Mouse (Mus musculus) left cerebral cortex, adult 2 months (tissue): ENCODE data around the gene Spire2. TPM values are rescaled to one million over a fixed set of nuclear protein-coding genes. Genes with fewer than 3 reads are reported as not detected.
"Not testable (repeated sequence)": the region's sequence is repeated elsewhere in the genome, so short reads cannot be mapped to it uniquely, and the experiment has no call there.

ENCODE experiments used
- DNase-seq, 2 experiments: peaks; one replicate each; pipeline ENCODE4 v3.0.0; 2021 to 2022; ENCODE audit warnings: low spot score in 2 of 2, mixed read lengths in 1 of 2; ENCODE audit errors: extremely low spot score in 1 of 2
- H3K27ac ChIP-seq: fragments of 200-600 bp; 2 replicates; pipeline ENCODE4 v1.8.1; 2022
- H3K4me3 ChIP-seq: fragments of 200-600 bp; 2 replicates; pipeline ENCODE4 v1.8.1; 2022
- CTCF ChIP-seq: fragments of 200-600 bp; IDR thresholded peaks from 2 replicates; pipeline ENCODE4 v1.8.1; 2022; ENCODE audit warnings: antibody characterized with exemption, mild to moderate bottlenecking, moderate library complexity
- intact Hi-C: fragments of 180-260 bp; cut with DNase I; formaldehyde crosslinking; loops from one replicate; pipeline ENCODE4 v1.15.1; 2025
- long read RNA-seq, 2 experiments: library from polyadenylated mRNA; stranded (forward); transcript quantifications; one replicate each; pipeline ENCODE4 v2.0.0; 2021; ENCODE audit warnings: borderline mapping rate in 2 of 2
- total RNA-seq, 2 experiments: library from RNA; stranded (reverse); gene quantifications; 2 replicates each; pipeline ENCODE4 v1.2.3; 2021

Gene Spire2
- total RNA-seq = 10 to 100 TPM; 14.1 to 19.5 TPM
- long read RNA-seq, experiment 1, transcript Spire2-201 (15 exons, 2,330 nt) = major isoform, 25 of 31 reads
- long read RNA-seq, experiment 1, partial matches to known transcripts = 2 of 31 reads
- long read RNA-seq, experiment 1, other reads (novel, unspliced or antisense) = 4 of 31 reads
- long read RNA-seq, experiment 2, transcript Spire2-201 (15 exons, 2,330 nt) = major isoform, 18 of 27 reads
- long read RNA-seq, experiment 2, partial matches to known transcripts = 2 of 27 reads
- long read RNA-seq, experiment 2, other reads (novel, unspliced or antisense) = 7 of 27 reads

DNA sequence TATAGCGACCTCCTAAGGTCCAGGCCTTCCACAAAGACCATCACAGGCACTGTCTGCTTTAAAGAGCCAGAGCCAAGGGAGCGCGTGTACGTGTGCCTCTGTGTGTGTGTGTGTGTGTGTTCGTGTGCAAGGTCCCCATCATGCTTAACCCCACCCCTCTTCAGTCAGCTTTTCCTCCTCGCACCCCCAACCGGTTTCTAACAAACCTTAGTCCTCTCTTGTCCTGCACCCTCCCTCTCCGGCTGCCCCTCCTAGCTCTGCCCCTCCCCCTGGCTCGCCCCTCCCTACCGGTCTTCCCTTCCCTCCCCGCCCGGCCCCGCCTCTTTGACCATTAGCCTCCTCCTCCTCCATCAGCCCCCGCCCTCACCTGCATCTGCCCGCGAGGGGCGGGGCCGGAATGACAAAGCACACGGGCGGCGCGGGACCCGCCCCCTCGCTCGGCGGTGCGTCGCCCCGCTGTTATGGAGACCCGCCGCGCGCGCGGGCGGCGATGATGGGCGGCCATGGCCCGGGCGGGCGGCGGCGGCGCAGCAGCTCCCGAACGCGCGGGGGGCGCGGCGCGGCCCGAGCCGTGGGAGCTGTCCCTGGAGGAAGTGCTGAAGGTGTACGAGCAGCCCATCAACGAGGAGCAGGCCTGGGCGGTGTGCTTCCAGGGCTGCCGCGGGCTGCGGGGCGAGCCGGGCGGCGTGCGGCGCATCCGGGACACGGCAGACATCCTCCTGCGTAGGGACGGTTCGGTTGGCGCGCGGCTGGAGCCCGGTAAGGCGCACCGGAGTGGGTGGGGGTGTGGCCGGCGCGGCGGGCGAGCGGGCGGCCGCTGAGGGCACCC is at the start of gene Spire2:
TSS of gene Spire2 (plus strand) at position 452 of the 829 bp plus-strand sequence.
- H3K4me3 ChIP-seq = peak within 1 kb of the TSS; percentile 61
- intact Hi-C loops = loop anchor here (1.0 kb wide), 1 partner anchor 42 kb away; no protein-coding TSS in a partner anchor
- DNase-seq = peak; percentile 65 to 73
- peak within 1 kb of the TSS; percentile 89 for H3K27ac ChIP-seq
- no peak for TF ChIP-seq CTCF

DNA sequence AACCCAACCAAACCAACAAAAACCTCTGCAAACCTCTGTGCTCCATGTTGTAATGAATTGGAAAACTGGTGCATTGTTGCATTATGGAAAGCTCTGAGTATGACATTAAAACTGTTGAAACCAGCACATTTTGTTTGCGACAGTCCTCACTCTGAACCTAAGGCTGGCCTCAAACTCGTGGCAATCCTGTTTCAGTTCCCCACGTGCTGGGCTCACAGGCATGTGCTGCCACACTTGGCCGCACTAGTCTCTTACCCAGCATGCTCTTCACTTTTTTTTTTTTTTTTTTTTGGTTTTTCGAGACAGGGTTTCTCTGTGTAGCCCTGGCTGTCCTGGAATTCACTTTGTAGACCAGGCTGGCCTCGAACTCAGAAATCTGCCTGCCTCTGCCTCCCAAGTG is 49.5 kb upstream of the Spire2 start:
- DNase-seq, intact Hi-C loops, H3K27ac ChIP-seq, H3K4me3 ChIP-seq: not testable (repeated sequence)

DNA sequence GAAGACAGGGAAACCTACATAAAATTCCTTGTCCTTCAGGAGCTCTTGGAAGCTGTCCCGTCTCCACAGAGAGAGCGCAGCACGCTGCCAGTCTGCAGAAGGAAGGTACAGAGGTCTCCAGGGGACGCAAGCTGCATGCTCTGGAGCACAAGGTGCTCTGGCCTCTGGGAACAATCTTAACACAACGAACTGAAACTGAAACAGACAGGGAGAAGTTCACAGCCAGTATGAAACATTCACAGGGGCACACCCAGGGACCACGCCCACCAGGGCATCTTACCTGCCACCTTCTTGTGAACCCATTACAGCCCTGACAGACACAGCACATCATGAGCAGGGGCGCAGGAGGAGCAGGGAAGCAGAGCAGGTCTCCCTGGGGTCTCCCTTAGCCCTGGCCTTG is 48.5 kb upstream of the Spire2 start:
- no peak for TF ChIP-seq CTCF
- intact Hi-C loops = no loop called here
- Histone ChIP-seq H3K27ac (no peak overlapping the region), H3K4me3 (no peak overlapping the region)
- no peak for DNase-seq

DNA sequence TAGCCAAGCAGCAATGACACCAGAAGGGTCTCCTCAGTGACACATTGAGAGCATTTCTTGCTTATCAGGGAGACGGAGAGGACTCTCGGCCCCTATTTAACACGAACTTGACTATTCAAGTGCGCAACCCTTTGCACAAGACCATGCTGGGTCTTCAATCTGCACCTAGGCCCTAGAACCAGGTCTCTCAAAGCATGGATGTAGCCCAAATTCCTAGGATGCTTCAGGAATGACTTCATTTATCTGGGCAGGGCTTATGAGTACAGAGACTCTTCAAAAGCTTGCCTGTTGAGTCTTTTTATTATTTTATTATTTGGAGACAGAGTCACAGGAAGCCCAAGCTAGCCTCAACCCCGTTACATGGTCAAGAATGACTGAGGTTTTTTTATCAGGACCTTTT is 48.0 kb upstream of the Spire2 start:
- DNase-seq = no peak
- H3K27ac ChIP-seq = no peak overlapping the region
- intact Hi-C loops = no loop called here
- no peak for TF ChIP-seq CTCF
- H3K4me3 ChIP-seq = no peak overlapping the region

- no peak overlapping the region for H3K27ac ChIP-seq
- TF ChIP-seq CTCF = no peak
- DNase-seq = no peak
- H3K4me3 ChIP-seq = no peak overlapping the region
- intact Hi-C loops = no loop called here
These were observed 45.2 kb upstream of the Spire2 start for GRCm38 (mm10) chr8:123287362-123287761.

DNA sequence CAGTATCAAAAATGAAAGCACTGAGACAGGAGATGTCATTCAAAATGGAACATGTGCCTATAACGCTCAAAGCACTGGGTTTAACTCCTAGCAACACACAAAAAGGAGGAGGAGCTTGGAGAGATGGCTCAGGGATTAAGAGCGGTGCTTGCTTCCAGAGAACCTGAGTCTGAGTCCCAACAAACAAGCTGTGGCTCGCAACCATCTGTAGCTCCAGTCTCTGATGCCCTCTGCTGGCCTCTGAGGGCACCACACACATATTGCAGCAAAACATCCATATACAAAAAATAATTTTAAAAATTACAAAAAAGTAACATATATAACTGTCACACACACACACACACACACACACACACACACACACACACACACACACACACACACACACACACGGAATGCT is 42.3 kb upstream of the Spire2 start:
- TF ChIP-seq CTCF = peak; percentile 45
- DNase-seq = no peak
- intact Hi-C loops = no loop called here
- H3K4me3 ChIP-seq = no peak overlapping the region
- H3K27ac ChIP-seq = no peak overlapping the region

DNA sequence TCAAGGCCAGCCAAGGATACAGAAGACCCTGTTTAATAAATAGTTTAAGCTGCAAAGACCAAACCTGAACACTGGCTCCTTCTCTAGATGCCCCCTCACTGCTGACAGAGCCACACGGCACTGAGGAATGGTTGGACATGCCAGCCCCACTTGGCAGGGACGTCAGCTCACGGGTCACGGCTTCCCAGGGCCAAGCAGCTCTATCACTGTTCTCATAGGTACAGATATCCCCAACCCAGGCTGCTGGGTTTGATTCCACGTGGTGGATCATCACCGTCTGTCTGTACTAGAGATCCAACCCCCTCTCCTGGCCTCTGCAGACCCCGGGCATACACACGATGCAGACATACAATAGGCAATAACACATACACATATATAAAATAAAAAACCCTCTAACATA is 41.8 kb upstream of the Spire2 start:
- TF ChIP-seq CTCF = no peak
- intact Hi-C loops = no loop called here
- DNase-seq = no peak
- no peak overlapping the region for H3K4me3 ChIP-seq
- H3K27ac ChIP-seq = no peak overlapping the region

DNA sequence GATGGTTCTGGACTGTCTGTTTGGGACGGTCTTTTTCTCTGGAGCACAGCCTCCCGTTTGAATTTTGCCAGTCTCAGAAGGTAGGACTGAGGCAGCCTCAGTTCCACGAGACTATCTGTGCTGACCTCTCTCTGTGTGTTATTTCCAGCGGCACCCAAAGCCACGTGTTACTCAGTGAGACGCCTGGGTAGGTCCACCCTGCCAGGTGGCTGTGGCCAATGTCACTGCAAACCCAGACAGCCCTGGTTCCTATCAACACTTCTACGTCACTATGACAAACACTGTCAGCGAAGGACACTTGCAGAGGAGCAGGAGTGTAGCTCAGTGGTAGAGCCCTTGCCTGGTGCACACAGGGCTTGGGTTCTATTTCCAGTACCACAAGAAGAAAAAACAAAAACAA is 40.8 kb upstream of the Spire2 start:
- no peak for DNase-seq
- TF ChIP-seq CTCF = no peak
- intact Hi-C loops = no loop called here
- H3K4me3 ChIP-seq = no peak overlapping the region
- no peak overlapping the region for H3K27ac ChIP-seq

GRCm38 (mm10) chr8:123292281-123292680 is 40.2 kb upstream of the Spire2 start:
- intact Hi-C loops = no loop called here
- no peak overlapping the region for H3K4me3 ChIP-seq
- no peak for DNase-seq
- no peak overlapping the region for H3K27ac ChIP-seq
- TF ChIP-seq CTCF = no peak

DNA sequence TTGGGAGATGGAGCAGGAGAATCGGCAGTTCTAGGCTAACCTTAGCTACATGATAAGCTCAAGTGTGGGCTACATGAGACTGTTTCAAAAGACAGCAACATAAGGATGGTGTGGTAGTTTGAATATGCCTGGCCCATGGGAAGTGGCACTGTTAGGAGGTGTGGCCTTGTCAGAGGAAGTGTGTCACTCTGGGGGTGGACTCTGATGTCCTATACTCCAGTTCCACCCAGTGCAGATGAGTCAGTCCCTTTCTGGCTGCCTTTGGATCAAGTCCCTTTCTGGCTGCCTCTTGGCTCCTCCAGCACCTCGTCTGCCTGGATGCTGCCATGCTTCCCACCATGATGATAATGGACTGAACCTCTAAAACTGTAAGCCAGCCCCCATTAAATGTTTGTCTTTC is 39.7 kb upstream of the Spire2 start:
- TF ChIP-seq CTCF = no peak
- no peak for DNase-seq
- Histone ChIP-seq H3K4me3 (no peak overlapping the region), H3K27ac (no peak overlapping the region)
- intact Hi-C loops = no loop called here

DNA sequence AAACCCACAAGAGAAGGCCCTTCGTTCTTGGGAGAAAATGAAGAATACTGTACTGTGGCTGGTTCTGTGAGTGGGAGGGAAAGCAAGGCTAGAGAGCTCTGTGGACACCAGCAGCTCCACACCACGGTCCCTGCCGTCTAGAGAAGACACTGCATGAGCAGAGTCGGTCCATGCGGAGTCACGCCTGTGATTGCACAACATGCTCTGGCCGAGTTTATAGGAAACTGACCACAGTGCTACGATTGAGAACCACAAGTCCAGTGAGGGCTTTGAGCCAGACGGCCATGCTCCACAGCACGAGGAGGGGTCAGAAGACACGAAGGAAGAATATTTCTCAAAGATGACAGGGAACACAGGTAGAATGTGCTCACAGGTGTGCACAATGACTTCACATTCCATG is 34.2 kb upstream of the Spire2 start:
- intact Hi-C loops = no loop called here
- TF ChIP-seq CTCF = no peak

DNA sequence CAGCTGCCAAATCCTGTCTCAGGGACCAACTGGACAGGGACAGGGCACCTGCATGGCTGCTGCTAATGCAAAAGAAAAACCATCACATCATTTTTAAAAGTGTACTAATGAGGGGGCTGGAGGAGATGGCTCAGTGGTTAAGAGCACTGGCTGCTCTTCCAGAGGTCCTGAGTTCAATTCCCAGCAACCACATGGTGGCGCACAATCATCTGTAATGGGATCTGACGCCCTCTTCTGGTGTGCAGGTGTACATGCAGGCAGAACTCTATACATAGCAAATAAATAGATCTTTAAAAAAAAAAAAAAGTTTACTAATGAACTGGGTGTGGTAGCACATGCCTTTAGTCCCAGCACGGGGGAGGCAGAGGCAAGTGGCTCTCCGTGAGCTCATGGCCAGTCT is 23.8 kb upstream of the Spire2 start:
- intact Hi-C loops = no loop called here
- H3K4me3 ChIP-seq = no peak overlapping the region
- no peak for DNase-seq
- H3K27ac ChIP-seq = no peak overlapping the region
- no peak; the same call in 1 of the 2 replicates for TF ChIP-seq CTCF

More for the DNA sequence above, 34.2 kb upstream of the Spire2 start:
- Histone ChIP-seq H3K4me3 (no peak overlapping the region), H3K27ac (no peak overlapping the region)
- no peak for DNase-seq
